Comparison of ENCODE assay signal across 26 mouse cellular contexts in genomic region chr4:40433379-40433778, GRCm38 (mm10). TPM values are rescaled to one million over a fixed set of nuclear protein-coding genes. Genes with fewer than 3 reads are reported as not detected.
DNase-seq lines count a peak whose midpoint lies in the region; ATAC-seq and TF ChIP-seq lines count a peak whose summit lies in the region.
"Had no signal": no experiment of that assay in that cellular context is flagged by ENCODE, and none has a peak within 500 bp of the region (broad histone marks: within the 10 kb centered on the region; RNA-seq: fewer than 3 reads in every experiment).

No protein-coding gene starts in this region.

- WGBS in kidney, adult 2 months: 17% methylated on average over 3 of the region's 3 CpGs

- H3K27me3 ChIP-seq in kidney, adult 2 months (replicated peaks; ENCODE audit: control insufficient read depth, insufficient read depth, low read length): no peaks in the 10 kb centered on the region
- H3K27me3 ChIP-seq in G1E (ENCODE audit: insufficient read depth, low read length): no peaks in the 10 kb centered on the region
- H3K27me3 ChIP-seq: hindbrain, embryonic 12.5 days; intestine, embryonic 15.5 days; limb, embryonic 13.5 days; lung, embryonic 15.5 days; midbrain, embryonic 13.5 days; neural tube, embryonic 15.5 days had no signal

- no peak for TF ChIP-seq POLR2A in kidney, adult 2 months (IDR thresholded peaks at IDR 0.05; ENCODE audit: low read depth, low read length)

- peaks cover 11% of the 10 kb centered on the region for H3K9me3 ChIP-seq in G1E (replicated peaks)
- H3K9me3 ChIP-seq: hindbrain, embryonic 12.5 days; intestine, embryonic 15.5 days; lung, embryonic 15.5 days had no signal

- no peak overlapping the region for H3K27ac ChIP-seq in kidney, adult 2 months (ENCODE audit: insufficient read depth, low read depth, low read length)
- H3K27ac ChIP-seq: hindbrain, embryonic 12.5 days; hindbrain, postnatal 0 days; intestine, embryonic 15.5 days; left cerebral cortex, adult 2 months; limb, embryonic 13.5 days; lung, embryonic 15.5 days; midbrain, embryonic 13.5 days; neural tube, embryonic 15.5 days had no signal

- ATAC-seq in G1E (ENCODE audit: extremely low read depth, insufficient number of reproducible peaks, low FRiP score, poor library complexity, severe bottlenecking): peak; percentile 66
- ATAC-seq in hematopoietic stem cell, adult 5-6 weeks (replicated peaks in 1 of 2; ENCODE audit: insufficient read depth in 1 of 2, low FRiP score in 2 of 2, low TSS enrichment in 1 of 2, low read depth in 1 of 2, poor library complexity in 2 of 2, severe bottlenecking in 2 of 2): peak; percentile 27 to 32; a peak in 1 of 4 replicates
- ATAC-seq: forebrain, embryonic 16.5 days; hindbrain, postnatal 0 days; intestine, embryonic 15.5 days; midbrain, embryonic 13.5 days had no signal

- DNase-seq in kidney, adult 2 months: peak; percentile 2
- no peak for DNase-seq in kidney, adult 18-20 months
- DNase-seq in G1E (ENCODE audit: low spot score) (no peak), adipocyte (ENCODE audit: low spot score) (no peak)
- DNase-seq in kidney, postnatal 4 days: peak; percentile 14 to 34
- no peak for DNase-seq in cerebellum, adult 11 months
- no peak for DNase-seq in frontal cortex, postnatal 10 days (ENCODE audit: low spot score in 2 of 2)
- DNase-seq: adrenal gland, postnatal 10 days; cerebellum, adult 9-10 months; cerebellum, postnatal 36 days; gastrocnemius, postnatal 10 days; heart, postnatal 14 days; retina, postnatal 1 day; right cerebral cortex, postnatal 14 days had no signal

- H3K4me1 ChIP-seq in kidney, adult 2 months (ENCODE audit: control insufficient read depth, insufficient read depth, low read length): no peaks in the 10 kb centered on the region
- H3K4me1 ChIP-seq in G1E (ENCODE audit: insufficient read depth, low read depth, low read length): no peaks in the 10 kb centered on the region
- H3K4me1 ChIP-seq: hindbrain, embryonic 12.5 days; intestine, embryonic 15.5 days; limb, embryonic 13.5 days; lung, embryonic 15.5 days; midbrain, embryonic 13.5 days; neural tube, embryonic 15.5 days had no signal

- no peaks in the 10 kb centered on the region for H3K36me3 ChIP-seq in kidney, adult 2 months (ENCODE audit: control insufficient read depth, insufficient read depth, low read length)
- no peaks in the 10 kb centered on the region for H3K36me3 ChIP-seq in G1E (replicated peaks)
- H3K36me3 ChIP-seq: hindbrain, embryonic 12.5 days; intestine, embryonic 15.5 days; limb, embryonic 13.5 days; lung, embryonic 15.5 days; midbrain, embryonic 13.5 days; neural tube, embryonic 15.5 days had no signal

- H3K4me3 ChIP-seq in kidney, adult 2 months (ENCODE audit: insufficient read depth, low read depth, low read length): no peak overlapping the region
- no peak overlapping the region for H3K4me3 ChIP-seq in G1E (ENCODE audit: low read depth, low read length)
- H3K4me3 ChIP-seq: erythroblast, embryonic 14.5 days; hindbrain, embryonic 12.5 days; intestine, embryonic 15.5 days; left cerebral cortex, adult 2 months; limb, embryonic 13.5 days; lung, embryonic 15.5 days; midbrain, embryonic 13.5 days; neural tube, embryonic 15.5 days had no signal

- TF ChIP-seq CTCF in kidney, adult 2 months (conservative IDR thresholded peaks at IDR 0.05; ENCODE audit: insufficient read depth, insufficient read length, low read depth, low read length): no peak
- no peak for TF ChIP-seq CTCF in G1E (IDR thresholded peaks at IDR 0.05; ENCODE audit: low read depth, low read length)

RNA-seq across cellular contexts. Expression of gene Tmem215, which starts 38.6 kb away (rescaled TPM):
- polyA plus RNA-seq in kidney, adult 2 months (2012; rRNA removed): 0.52 and 0.84 TPM in 2 replicates
- total RNA-seq in G1E (2014; fragmentation: Nextera tagmentation) (not detected in 2 replicates), G1E (2017) (0.06 and 0.16 TPM in 2 replicates)
- not detected in 2 replicates for polyA plus RNA-seq in G1E (2012)
- total RNA-seq in hematopoietic stem cell, adult 5-6 weeks (2017): 1.1 and 1.3 TPM in 2 replicates
- total RNA-seq: gastrocnemius, postnatal 10 days; heart, postnatal 14 days had no signal
- polyA plus RNA-seq: erythroblast, embryonic 14.5 days; liver, embryonic 16.5 days had no signal

Comparison
In these comparisons a context has a peak if more than half of its experiments do, and no peak if none do; other contexts are left out.
1. DNase-seq: peak in kidney, adult 2 months (single experiment) and kidney, postnatal 4 days (2 of 2); none in kidney, adult 18-20 months (single experiment), G1E (single experiment), cerebellum, adult 11 months (single experiment), adipocyte (single experiment) and frontal cortex, postnatal 10 days (0 of 2).